Mouse (Mus musculus): Measurements from ENCODE around the gene Map3k7.

Gene Map3k7

GRCm38 (mm10) chr4:31963354-31964193 lies at the start of gene Map3k7:
Gene Map3k7, plus strand, starts transcription at chr4:31964097.
- DNase-seq (ENCODE audit: low read depth), result peak; percentile 82

- DNase-seq (ENCODE audit: low read depth), result no peak
Observed at GRCm38 (mm10) chr4:31915114-31915513, 48.8 kb upstream of the Map3k7 start.

- no peak for DNase-seq (ENCODE audit: low read depth)
Observed at GRCm38 (mm10) chr4:31918717-31919116, 45.2 kb upstream of the Map3k7 start.

GRCm38 (mm10) chr4:31922215-31922614 lies 41.7 kb upstream of the Map3k7 start:
- no peak for DNase-seq (ENCODE audit: low read depth)

GRCm38 (mm10) chr4:31923437-31923836 lies 40.5 kb upstream of the Map3k7 start:
- DNase-seq (ENCODE audit: low read depth), result no peak

- no peak for DNase-seq (ENCODE audit: low read depth)
Observed at GRCm38 (mm10) chr4:31924301-31925185, 39.4 kb upstream of the Map3k7 start.

GRCm38 (mm10) chr4:31933171-31933570 lies 30.7 kb upstream of the Map3k7 start:
- DNase-seq (ENCODE audit: low read depth), result no peak

- DNase-seq (ENCODE audit: low read depth), result no peak
Observed at GRCm38 (mm10) chr4:31935831-31936306, 28.0 kb upstream of the Map3k7 start.

- DNase-seq (ENCODE audit: low read depth), result no peak
Observed at GRCm38 (mm10) chr4:31936358-31936757, 27.5 kb upstream of the Map3k7 start.

- DNase-seq (ENCODE audit: low read depth), result no peak
Observed at GRCm38 (mm10) chr4:31936911-31937375, 27.0 kb upstream of the Map3k7 start.

GRCm38 (mm10) chr4:31937376-31938281 lies 26.3 kb upstream of the Map3k7 start:
- DNase-seq (ENCODE audit: low read depth), result no peak

GRCm38 (mm10) chr4:31938416-31939106 lies 25.3 kb upstream of the Map3k7 start:
- DNase-seq (ENCODE audit: low read depth), result no peak

GRCm38 (mm10) chr4:31941616-31942015 lies 22.3 kb upstream of the Map3k7 start:
- no peak for DNase-seq (ENCODE audit: low read depth)

GRCm38 (mm10) chr4:31943045-31943444 lies 20.9 kb upstream of the Map3k7 start:
- no peak for DNase-seq (ENCODE audit: low read depth)

GRCm38 (mm10) chr4:31964194-31964875 lies 438 bp downstream of the Map3k7 start:
- no peak for DNase-seq (ENCODE audit: low read depth)

- no peak for DNase-seq (ENCODE audit: low read depth)
Observed at GRCm38 (mm10) chr4:31965208-31965607, 1.3 kb downstream of the Map3k7 start.

- DNase-seq (ENCODE audit: low read depth), result no peak
Observed at GRCm38 (mm10) chr4:31971437-31971836, 7.5 kb downstream of the Map3k7 start.

- no peak for DNase-seq (ENCODE audit: low read depth)
Observed at GRCm38 (mm10) chr4:31972181-31972580, 8.3 kb downstream of the Map3k7 start.

- DNase-seq (ENCODE audit: low read depth), result no peak
Observed at GRCm38 (mm10) chr4:31975260-31975950, 11.5 kb downstream of the Map3k7 start.

- no peak for DNase-seq (ENCODE audit: low read depth)
Observed at GRCm38 (mm10) chr4:31981863-31982262, 18.0 kb downstream of the Map3k7 start.
